Mouse (Mus musculus) heart, embryonic 10.5 days (tissue): ENCODE measurements at regions not wholly inside any gene's neighbourhood (a gene's known extent, or its start where the extent isn't known, plus 50 kb on each side); places are given as distances from the start of the nearest gene placed in this dataset.

Experiments used
- DNase-seq: peaks from one replicate; pipeline ENCODE4 v3.0.0-alpha.2; 2017; ENCODE audit warnings: low spot score
- H3K27ac ChIP-seq: fragments of 300-500 bp; sonication (generic); 2 replicates; pipeline ENCODE4 v1.5.1; 2016; ENCODE audit warnings: mild to moderate bottlenecking
- H3K27me3 ChIP-seq: fragments of 300-500 bp; sonication (generic); 2 replicates; pipeline ENCODE4 v1.6.1; 2016; ENCODE audit warnings: mild to moderate bottlenecking; ENCODE audit not compliant: poor library complexity, insufficient read depth, severe bottlenecking
- H3K36me3 ChIP-seq: fragments of 300-500 bp; sonication (generic); 2 replicates; pipeline ENCODE4 v1.6.1; 2016; ENCODE audit warnings: mild to moderate bottlenecking, moderate library complexity
- H3K4me1 ChIP-seq: fragments of 300-500 bp; sonication (generic); 2 replicates; pipeline ENCODE4 v1.6.1; 2016; ENCODE audit warnings: mild to moderate bottlenecking
- H3K4me3 ChIP-seq: fragments of 300-500 bp; sonication (generic); 2 replicates; pipeline ENCODE4 v1.5.1; 2016; ENCODE audit warnings: mild to moderate bottlenecking, moderate library complexity
- H3K9me3 ChIP-seq: fragments of 300-500 bp; sonication (generic); 2 replicates; pipeline ENCODE4 v1.6.1; 2016; ENCODE audit warnings: mild to moderate bottlenecking, moderate library complexity
- WGBS: fragments of 180-500 bp; shearing (Covaris S2); methylation state at CpG from one replicate; pipeline ENCODE4 v1.1.7; 2016; 5-methylcytosine and 5-hydroxymethylcytosine counted together

DNA sequence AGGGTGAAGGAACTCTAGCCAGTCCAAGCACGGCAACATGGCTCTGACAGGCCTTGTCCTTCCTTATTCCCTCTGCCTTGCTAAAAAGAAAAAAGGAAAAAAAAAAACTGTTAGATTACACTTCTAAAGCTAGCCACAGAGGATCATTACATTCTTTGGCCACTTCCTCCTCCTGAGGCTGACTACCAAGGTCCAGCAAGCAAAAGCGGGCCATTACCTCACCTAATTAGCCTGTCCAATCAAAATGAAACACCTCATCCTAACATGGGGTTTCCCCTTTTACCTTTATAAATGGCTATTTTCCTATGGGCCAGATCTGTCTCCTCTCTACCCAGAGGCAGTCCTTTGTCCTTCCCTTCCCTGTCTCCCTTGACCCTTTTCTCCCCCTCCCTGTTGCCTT is 102.2 kb downstream of the Pih1h3b start:
- peaks cover 12% of the 10 kb centered on the region; the same call in 1 of the 2 replicates for H3K27me3 ChIP-seq
- H3K4me1 ChIP-seq = no peaks in the 10 kb centered on the region
- H3K9me3 ChIP-seq = no peaks in the 10 kb centered on the region
- DNase-seq = no peak
- 76% methylated on average over 2 of the region's 2 CpGs for WGBS
- no peak overlapping the region for H3K27ac ChIP-seq
- no peaks in the 10 kb centered on the region for H3K36me3 ChIP-seq
- H3K4me3 ChIP-seq = no peak overlapping the region

GRCm38 (mm10) chrX:140165966-140166365 is 103.3 kb downstream of the Pih1h3b start:
- DNase-seq = no peak
- H3K27ac ChIP-seq = no peak overlapping the region
- H3K4me1 ChIP-seq = no peaks in the 10 kb centered on the region
- no peaks in the 10 kb centered on the region for H3K9me3 ChIP-seq
- no peaks in the 10 kb centered on the region for H3K36me3 ChIP-seq
- 73% methylated on average over 3 of the region's 3 CpGs for WGBS
- peaks cover 12% of the 10 kb centered on the region; the same call in 1 of the 2 replicates for H3K27me3 ChIP-seq
- H3K4me3 ChIP-seq = no peak overlapping the region

DNA sequence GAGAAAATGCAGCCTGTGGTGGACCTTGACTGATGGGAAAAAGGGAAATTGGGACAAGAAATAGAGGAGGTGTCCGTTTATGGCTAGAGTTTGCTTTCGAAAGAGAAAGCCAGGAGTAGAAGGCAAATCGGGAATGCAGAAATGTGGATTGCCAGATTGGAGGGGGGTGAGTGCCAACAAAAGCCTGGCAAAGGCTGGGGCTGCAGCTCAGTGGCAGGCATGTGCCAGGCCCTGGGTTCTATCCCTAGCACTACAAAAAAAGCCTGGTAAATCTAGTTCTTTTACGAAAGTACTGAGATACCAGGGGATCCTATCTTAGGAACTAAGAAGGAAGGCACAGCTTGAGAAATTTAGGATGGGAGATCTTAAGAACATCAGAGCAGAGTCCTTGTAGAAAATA is 117.2 kb downstream of the Pih1h3b start:
- peaks cover 21% of the 10 kb centered on the region for H3K27me3 ChIP-seq
- no peak for DNase-seq
- H3K36me3 ChIP-seq = no peaks in the 10 kb centered on the region
- H3K4me3 ChIP-seq = no peak overlapping the region
- H3K9me3 ChIP-seq = no peaks in the 10 kb centered on the region
- 75% methylated on average over 4 of the region's 4 CpGs for WGBS
- no peak overlapping the region for H3K27ac ChIP-seq
- no peaks in the 10 kb centered on the region for H3K4me1 ChIP-seq

DNA sequence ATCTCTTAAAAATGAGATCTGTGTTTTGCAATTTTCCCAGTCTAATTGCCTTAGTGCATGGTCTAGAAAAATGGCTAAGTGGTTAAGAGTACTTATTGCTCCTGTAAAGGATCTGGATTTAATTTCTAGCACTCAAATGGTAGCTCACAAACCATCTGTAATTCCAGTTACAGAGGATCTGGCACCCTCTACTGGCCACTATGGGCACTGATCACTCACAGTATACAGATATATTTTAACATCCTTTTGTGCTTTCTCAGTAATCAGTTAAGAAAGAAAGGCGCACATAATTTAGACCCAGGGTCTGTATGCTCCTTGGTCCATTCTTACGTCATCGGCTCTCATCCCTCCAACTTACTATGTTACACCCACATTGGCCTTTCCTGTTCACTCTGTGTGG is 120.3 kb downstream of the Pih1h3b start:
- no peaks in the 10 kb centered on the region for H3K27me3 ChIP-seq
- WGBS = 86% methylated on average over 3 of the region's 3 CpGs

GRCm38 (mm10) chrX:140203676-140204075 is 138.4 kb upstream of the Frmpd3 start:
- Histone ChIP-seq H3K4me1 (no peaks in the 10 kb centered on the region), H3K27ac (no peak overlapping the region), H3K27me3 (peaks cover 23% of the 10 kb centered on the region; the same call in 1 of the 2 replicates), H3K9me3 (no peaks in the 10 kb centered on the region), H3K36me3 (no peaks in the 10 kb centered on the region), H3K4me3 (no peak overlapping the region)
- no peak for DNase-seq
- 70% methylated on average over 3 of the region's 3 CpGs for WGBS

More for the DNA sequence above, 120.3 kb downstream of the Pih1h3b start:
- H3K4me1 ChIP-seq = no peaks in the 10 kb centered on the region
- no peak overlapping the region for H3K4me3 ChIP-seq
- DNase-seq = no peak
- H3K27ac ChIP-seq = no peak overlapping the region
- H3K36me3 ChIP-seq = no peaks in the 10 kb centered on the region
- no peaks in the 10 kb centered on the region for H3K9me3 ChIP-seq

DNA sequence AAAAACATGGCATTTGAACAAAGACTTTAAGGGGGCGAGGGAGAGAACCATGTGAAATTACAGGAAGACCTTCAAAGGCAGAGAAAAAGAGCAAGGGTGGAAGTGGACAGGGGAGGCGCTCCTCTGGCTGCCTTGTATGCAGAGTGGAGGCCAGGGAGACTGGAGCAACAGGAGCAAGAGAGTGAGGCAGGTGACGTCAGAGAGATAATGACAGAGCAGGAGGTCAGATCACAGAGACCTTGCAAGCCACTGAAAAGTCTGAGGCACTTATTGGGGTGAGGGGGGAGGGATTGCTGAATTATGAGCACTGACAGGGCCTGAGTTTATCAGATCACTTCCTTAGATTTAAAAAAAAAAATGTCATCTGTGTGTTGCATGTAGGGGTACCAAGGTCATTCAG is 133.3 kb upstream of the Frmpd3 start:
- Histone ChIP-seq H3K9me3 (no peaks in the 10 kb centered on the region), H3K27me3 (peaks cover 17% of the 10 kb centered on the region; the same call in 1 of the 2 replicates), H3K27ac (no peak overlapping the region), H3K36me3 (no peaks in the 10 kb centered on the region), H3K4me1 (no peaks in the 10 kb centered on the region), H3K4me3 (no peak overlapping the region)
- DNase-seq = no peak
- 38% methylated on average over 3 of the region's 3 CpGs for WGBS

GRCm38 (mm10) chrX:140212644-140213361 is 129.3 kb upstream of the Frmpd3 start:
- 0 out of 2 replicates have a peak, but pooled peaks cover 7% of the 10 kb centered on the region for H3K27me3 ChIP-seq
- WGBS = 49% methylated on average over 3 of the region's 3 CpGs

GRCm38 (mm10) chrX:140214198-140214849 is 127.7 kb upstream of the Frmpd3 start:
- Histone ChIP-seq H3K36me3 (no peaks in the 10 kb centered on the region), H3K27me3 (0 out of 2 replicates have a peak, but pooled peaks cover 7% of the 10 kb centered on the region), H3K4me1 (no peaks in the 10 kb centered on the region), H3K27ac (no peak overlapping the region), H3K9me3 (no peaks in the 10 kb centered on the region), H3K4me3 (no peak overlapping the region)
- WGBS = 58% methylated on average over 4 of the region's 4 CpGs
- no peak for DNase-seq

More at GRCm38 (mm10) chrX:140212644-140213361, 129.3 kb upstream of the Frmpd3 start:
- Histone ChIP-seq H3K36me3 (no peaks in the 10 kb centered on the region), H3K4me1 (no peaks in the 10 kb centered on the region), H3K9me3 (no peaks in the 10 kb centered on the region), H3K27ac (no peak overlapping the region), H3K4me3 (no peak overlapping the region)
- DNase-seq = no peak

DNA sequence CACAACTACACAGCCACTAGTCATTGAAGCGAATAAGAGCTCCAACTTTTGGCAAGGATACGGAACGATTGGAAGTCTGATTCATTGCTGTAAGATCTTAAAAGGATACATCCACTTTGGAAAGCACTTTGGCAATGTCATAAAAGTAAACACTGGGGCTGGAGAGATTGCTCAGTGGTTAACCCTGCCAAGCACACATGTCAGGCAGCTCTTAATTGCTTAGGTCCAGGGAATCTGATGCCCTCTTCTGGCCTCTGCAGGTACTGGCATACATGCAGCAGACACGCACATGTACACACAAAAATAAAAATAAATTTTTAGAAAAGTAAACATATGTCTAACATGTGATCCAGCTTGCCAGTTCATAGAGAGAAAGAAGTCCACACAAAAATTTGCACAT is 86.3 kb upstream of the Frmpd3 start:
- H3K27me3 ChIP-seq = peaks cover 11% of the 10 kb centered on the region; the same call in 1 of the 2 replicates
- no peaks in the 10 kb centered on the region for H3K4me1 ChIP-seq
- 80% methylated on average over 4 of the region's 4 CpGs for WGBS
- no peak overlapping the region for H3K4me3 ChIP-seq
- no peaks in the 10 kb centered on the region for H3K36me3 ChIP-seq
- no peak overlapping the region for H3K27ac ChIP-seq
- H3K9me3 ChIP-seq = no peaks in the 10 kb centered on the region
- no peak for DNase-seq

DNA sequence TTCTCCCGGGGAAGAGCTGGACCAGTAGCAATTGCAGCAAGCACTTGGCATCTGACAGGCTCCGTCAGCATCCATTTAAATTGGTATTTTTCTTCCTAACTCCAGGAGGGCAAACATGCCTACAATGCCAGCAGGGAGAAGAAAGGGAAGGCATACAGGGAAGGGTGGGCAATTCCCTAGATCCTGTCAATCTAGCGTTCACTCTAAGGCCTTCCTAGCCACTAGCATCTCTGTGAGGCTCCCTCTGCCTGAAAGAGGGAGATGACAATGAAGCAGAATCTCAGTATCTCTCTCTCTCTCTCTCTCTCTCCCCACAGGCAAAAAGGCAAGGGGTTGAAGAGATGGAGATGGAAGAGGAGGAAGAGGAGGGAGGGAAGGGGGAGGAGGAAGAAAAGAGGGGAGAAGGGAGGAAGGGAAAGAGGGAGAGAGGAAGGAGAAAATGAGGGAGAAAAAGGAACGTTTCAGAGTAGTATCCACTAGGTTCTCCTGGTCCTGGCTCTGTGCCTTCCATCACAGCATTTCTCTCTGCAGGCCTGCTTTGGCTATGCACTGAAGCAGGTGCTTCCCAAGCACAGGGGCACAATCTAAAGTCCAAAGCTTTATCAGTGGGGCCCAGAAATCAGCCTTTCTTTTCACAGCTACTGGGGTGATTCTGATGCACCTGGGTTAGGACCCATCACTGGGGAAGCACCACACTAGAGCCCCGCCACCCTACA is 72.2 kb upstream of the Frmpd3 start:
- 61% methylated on average over 5 of the region's 5 CpGs for WGBS
- H3K9me3 ChIP-seq = no peaks in the 10 kb centered on the region
- H3K4me3 ChIP-seq = no peak overlapping the region
- no peak for DNase-seq
- no peaks in the 10 kb centered on the region for H3K4me1 ChIP-seq
- peaks cover 49% of the 10 kb centered on the region for H3K27me3 ChIP-seq
- no peak overlapping the region for H3K27ac ChIP-seq
- H3K36me3 ChIP-seq = no peaks in the 10 kb centered on the region

- Histone ChIP-seq H3K9me3 (no peaks in the 10 kb centered on the region), H3K27ac (peak overlapping the region; percentile 47), H3K27me3 (peaks cover 91% of the 10 kb centered on the region), H3K36me3 (no peaks in the 10 kb centered on the region), H3K4me3 (peak overlapping the region; percentile 65), H3K4me1 (no peaks in the 10 kb centered on the region)
- WGBS = 8% methylated on average over 43 of the region's 54 CpGs
- DNase-seq = no peak
Observed at GRCm38 (mm10) chrX:140277327-140277947, 64.6 kb upstream of the Frmpd3 start.

- no peaks in the 10 kb centered on the region for H3K4me1 ChIP-seq
- no peak for DNase-seq
- H3K36me3 ChIP-seq = no peaks in the 10 kb centered on the region
- peak overlapping the region; percentile 47 for H3K27ac ChIP-seq
- peak overlapping the region; percentile 65 for H3K4me3 ChIP-seq
- peaks cover 88% of the 10 kb centered on the region for H3K27me3 ChIP-seq
- no peaks in the 10 kb centered on the region for H3K9me3 ChIP-seq
- 16% methylated on average over 69 of the region's 69 CpGs for WGBS
Observed at GRCm38 (mm10) chrX:140277978-140278729, 63.9 kb upstream of the Frmpd3 start.
